Comparison of ENCODE assay signal across 31 mouse cellular contexts in genomic region chr12:54946116-54946515, GRCm38 (mm10). TPM values are rescaled to one million over a fixed set of nuclear protein-coding genes. Genes with fewer than 3 reads are reported as not detected.
"Had no signal": no experiment of that assay in that cellular context is flagged by ENCODE, and none has a peak within 500 bp of the region (broad histone marks: within the 10 kb centered on the region; RNA-seq: fewer than 3 reads in every experiment).

No protein-coding gene starts in this region.

- H3K36me3 ChIP-seq: hindbrain, embryonic 15.5 days had no signal

- ATAC-seq: hindbrain, postnatal 0 days; intestine, embryonic 16.5 days had no signal

- H3K4me1 ChIP-seq: heart, embryonic 13.5 days; heart, embryonic 15.5 days; hindbrain, embryonic 13.5 days; hindbrain, embryonic 15.5 days; limb, embryonic 10.5 days; limb, embryonic 12.5 days; liver, embryonic 13.5 days had no signal

- H3K27ac ChIP-seq: heart, adult 2 months; heart, embryonic 13.5 days; heart, embryonic 15.5 days; hindbrain, embryonic 13.5 days; hindbrain, embryonic 15.5 days; hindbrain, postnatal 0 days; layer of hippocampus, adult 2 months; left cerebral cortex, adult 2 months; limb, embryonic 10.5 days; limb, embryonic 12.5 days; liver, embryonic 13.5 days had no signal

- H3K27me3 ChIP-seq: heart, embryonic 13.5 days; heart, embryonic 15.5 days; hindbrain, embryonic 13.5 days; hindbrain, embryonic 15.5 days; limb, embryonic 12.5 days; liver, embryonic 13.5 days had no signal

- H3K9ac ChIP-seq: heart, embryonic 13.5 days; heart, embryonic 15.5 days; hindbrain, embryonic 13.5 days; hindbrain, embryonic 15.5 days; limb, embryonic 12.5 days; liver, embryonic 13.5 days had no signal

- H3K4me2 ChIP-seq: heart, embryonic 11.5 days; heart, embryonic 13.5 days; heart, embryonic 15.5 days; hindbrain, embryonic 13.5 days; hindbrain, embryonic 15.5 days; limb, embryonic 12.5 days; liver, embryonic 13.5 days had no signal

- H3K4me3 ChIP-seq: heart, adult 2 months; heart, embryonic 13.5 days; heart, embryonic 15.5 days; hindbrain, embryonic 13.5 days; hindbrain, embryonic 15.5 days; layer of hippocampus, adult 2 months; left cerebral cortex, adult 2 months; limb, embryonic 10.5 days; limb, embryonic 12.5 days; liver, embryonic 13.5 days had no signal

- DNase-seq: gastrocnemius, postnatal 14 days; gastrocnemius, postnatal 36 days; heart, adult 11 months; heart, adult 2 months; heart, postnatal 14 days; heart, postnatal 36 days; kidney, adult 11 months; kidney, adult 2 months; kidney, adult 9 months; kidney, postnatal 10 days; kidney, postnatal 36 days; liver; liver, embryonic 13.5 days had no signal

- H3K9me3 ChIP-seq: heart, embryonic 13.5 days; heart, embryonic 15.5 days; hindbrain, embryonic 13.5 days; hindbrain, embryonic 15.5 days; limb, embryonic 10.5 days; limb, embryonic 12.5 days; liver, embryonic 13.5 days had no signal

RNA-seq across cellular contexts. Expression of gene Gm20403, which starts 40.2 kb away (rescaled TPM):
- polyA plus RNA-seq: gonadal fat pad, adult 2 months; heart, adult 2 months; heart, embryonic 11.5 days; heart, embryonic 13.5 days; heart, embryonic 15.5 days; heart, postnatal 0 days; hindbrain, embryonic 11.5 days; hindbrain, embryonic 13.5 days; hindbrain, embryonic 15.5 days; hindbrain, postnatal 0 days; intestine, embryonic 14.5 days; intestine, embryonic 16.5 days; kidney, adult 2 months; kidney, embryonic 16.5 days; large intestine, adult 2 months; limb, embryonic 10.5 days; limb, embryonic 12.5 days; limb, embryonic 14.5 days; liver, embryonic 13.5 days had no signal
